Mouse (Mus musculus): ENCODE results near the gene Slx4ip.

DNA sequence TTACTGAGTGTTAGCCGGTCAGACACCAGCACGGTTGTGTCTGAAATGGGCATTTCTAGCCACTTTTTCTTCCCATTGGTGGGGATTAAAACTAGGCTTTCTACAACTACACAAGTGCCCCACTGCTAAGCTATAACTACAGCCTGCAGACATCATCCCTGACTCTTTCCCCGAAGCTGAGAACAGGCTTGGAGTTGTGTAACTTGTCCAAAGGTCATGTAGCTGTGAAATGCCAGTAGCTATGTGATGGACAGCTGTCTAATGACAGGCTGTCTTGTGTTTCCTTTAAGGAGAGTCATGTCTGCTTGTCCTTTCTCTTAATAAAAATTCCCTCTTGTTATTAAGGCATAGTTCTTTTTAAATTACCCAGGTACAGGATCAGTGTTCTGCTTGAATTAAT is 122.1 kb downstream of the Slx4ip start:
- TF ChIP-seq POLR2A (IDR thresholded peaks at IDR 0.05; ENCODE audit: borderline replicate concordance, insufficient read depth, low read length) = no peak
- no peak for TF ChIP-seq CTCF (IDR thresholded peaks at IDR 0.05; ENCODE audit: borderline replicate concordance, insufficient read depth, low read depth, low read length)
